Mouse (Mus musculus): Measurements from ENCODE around the gene Trpm1.
A peak's percentile ranks its signal among the peaks of the same experiment; 100 is the strongest.

Trpm1 gene

GRCm38 (mm10) chr7:64231001-64231400, 77.4 kb downstream of the Trpm1 start:
- DNase-seq (ENCODE audit: low read depth in 2 of 2, low spot score in 2 of 2): no peak

- no peak for DNase-seq (ENCODE audit: low read depth in 2 of 2, low spot score in 2 of 2)
These were observed 78.4 kb downstream of the Trpm1 start for GRCm38 (mm10) chr7:64231996-64232395.

GRCm38 (mm10) chr7:64234310-64234820, 80.7 kb downstream of the Trpm1 start:
- no peak for DNase-seq (ENCODE audit: low read depth in 2 of 2, low spot score in 2 of 2)

GRCm38 (mm10) chr7:64236521-64236920, 82.9 kb downstream of the Trpm1 start:
- DNase-seq (ENCODE audit: low read depth in 2 of 2, low spot score in 2 of 2): no peak

GRCm38 (mm10) chr7:64237747-64238146, 84.1 kb downstream of the Trpm1 start:
- no peak for DNase-seq (ENCODE audit: low read depth in 2 of 2, low spot score in 2 of 2)

- no peak for DNase-seq (ENCODE audit: low read depth in 2 of 2, low spot score in 2 of 2)
These were observed 84.9 kb downstream of the Trpm1 start for GRCm38 (mm10) chr7:64238410-64239086.

GRCm38 (mm10) chr7:64239138-64239805, 85.6 kb downstream of the Trpm1 start:
- no peak for DNase-seq (ENCODE audit: low read depth in 2 of 2, low spot score in 2 of 2)

GRCm38 (mm10) chr7:64239806-64240315, 86.2 kb downstream of the Trpm1 start:
- no peak for DNase-seq (ENCODE audit: low read depth in 2 of 2, low spot score in 2 of 2)

- DNase-seq (ENCODE audit: low read depth in 2 of 2, low spot score in 2 of 2): no peak
These were observed 88.8 kb downstream of the Trpm1 start for GRCm38 (mm10) chr7:64242424-64242823.

GRCm38 (mm10) chr7:64244371-64244770, 90.7 kb downstream of the Trpm1 start:
- no peak for DNase-seq (ENCODE audit: low read depth in 2 of 2, low spot score in 2 of 2)

GRCm38 (mm10) chr7:64246713-64247112, 93.1 kb downstream of the Trpm1 start:
- DNase-seq (ENCODE audit: low read depth in 2 of 2, low spot score in 2 of 2): no peak

GRCm38 (mm10) chr7:64248352-64248751, 94.7 kb downstream of the Trpm1 start:
- peak; percentile 24 to 40 for DNase-seq (ENCODE audit: low read depth in 2 of 2, low spot score in 2 of 2)

- peak in 1 of 2 experiments; percentile 26 for DNase-seq (ENCODE audit: low read depth in 2 of 2, low spot score in 2 of 2)
These were observed 96.1 kb downstream of the Trpm1 start for GRCm38 (mm10) chr7:64249715-64250114.

GRCm38 (mm10) chr7:64250417-64250816, 96.8 kb downstream of the Trpm1 start:
- DNase-seq (ENCODE audit: low read depth in 2 of 2, low spot score in 2 of 2): no peak

GRCm38 (mm10) chr7:64253736-64254135, 100.1 kb downstream of the Trpm1 start:
- no peak for DNase-seq (ENCODE audit: low read depth in 2 of 2, low spot score in 2 of 2)

- DNase-seq (ENCODE audit: low read depth in 2 of 2, low spot score in 2 of 2): no peak
These were observed 112.1 kb downstream of the Trpm1 start for GRCm38 (mm10) chr7:64265502-64266279.

- no peak for DNase-seq (ENCODE audit: low read depth in 2 of 2, low spot score in 2 of 2)
These were observed 113.0 kb downstream of the Trpm1 start for GRCm38 (mm10) chr7:64266587-64266986.

- DNase-seq (ENCODE audit: low read depth in 2 of 2, low spot score in 2 of 2): no peak
These were observed 118.3 kb downstream of the Trpm1 start for GRCm38 (mm10) chr7:64271926-64272325.

- no peak for DNase-seq (ENCODE audit: low read depth in 2 of 2, low spot score in 2 of 2)
These were observed 121.9 kb downstream of the Trpm1 start for GRCm38 (mm10) chr7:64275518-64275917.

- no peak for DNase-seq (ENCODE audit: low read depth in 2 of 2, low spot score in 2 of 2)
These were observed 123.3 kb downstream of the Trpm1 start for GRCm38 (mm10) chr7:64276921-64277320.

- no peak for DNase-seq (ENCODE audit: low read depth in 2 of 2, low spot score in 2 of 2)
These were observed 124.9 kb downstream of the Trpm1 start for GRCm38 (mm10) chr7:64278526-64278925.

GRCm38 (mm10) chr7:64279548-64279947, 125.9 kb downstream of the Trpm1 start:
- DNase-seq (ENCODE audit: low read depth in 2 of 2, low spot score in 2 of 2): no peak
